Mouse (Mus musculus) 416B (cell line): ENCODE results near the gene Rnf186.
"Not testable (repeated sequence)": the region's sequence is repeated elsewhere in the genome, so short reads cannot be mapped to it uniquely, and the experiment has no call there.

Source experiments
- DNase-seq: peaks from one replicate; pipeline ENCODE4 v3.0.0; 2011; ENCODE audit warnings: low read depth

Gene Rnf186

GRCm38 (mm10) chr4:138972139-138972826 lies 5.4 kb downstream of the Rnf186 start:
- peak; percentile 79 for DNase-seq

GRCm38 (mm10) chr4:138972827-138973718 lies 6.2 kb downstream of the Rnf186 start, which contains the start of gene Tmco4:
Gene Tmco4, plus strand, starts transcription at chr4:138972888.
- DNase-seq, result peak; percentile 85

GRCm38 (mm10) chr4:138973719-138974115 lies 6.8 kb downstream of the Rnf186 start:
- DNase-seq, result no peak

- DNase-seq, result not testable (repeated sequence)
These were observed 7.6 kb downstream of the Rnf186 start for GRCm38 (mm10) chr4:138974540-138974939.

GRCm38 (mm10) chr4:138975194-138975593 lies 8.3 kb downstream of the Rnf186 start:
- DNase-seq, result no peak

- no peak for DNase-seq
These were observed 9.1 kb downstream of the Rnf186 start for GRCm38 (mm10) chr4:138976046-138976445.

- no peak for DNase-seq
These were observed 13.1 kb downstream of the Rnf186 start for GRCm38 (mm10) chr4:138980021-138980420.

- no peak for DNase-seq
These were observed 14.0 kb downstream of the Rnf186 start for GRCm38 (mm10) chr4:138980771-138981420.

GRCm38 (mm10) chr4:138983422-138983821 lies 16.5 kb downstream of the Rnf186 start:
- DNase-seq, result no peak

GRCm38 (mm10) chr4:138984744-138985143 lies 17.8 kb downstream of the Rnf186 start:
- DNase-seq, result no peak

GRCm38 (mm10) chr4:138986280-138986679 lies 19.4 kb downstream of the Rnf186 start:
- no peak for DNase-seq

- no peak for DNase-seq
These were observed 27.5 kb downstream of the Rnf186 start for GRCm38 (mm10) chr4:138994389-138994788.

- no peak for DNase-seq
These were observed 29.5 kb downstream of the Rnf186 start for GRCm38 (mm10) chr4:138996410-138996809.

- peak; percentile 31 for DNase-seq
These were observed 30.2 kb downstream of the Rnf186 start for GRCm38 (mm10) chr4:138997121-138997520.

GRCm38 (mm10) chr4:138998611-138999010 lies 31.7 kb downstream of the Rnf186 start:
- no peak for DNase-seq

- DNase-seq, result peak; percentile 28
These were observed 34.1 kb downstream of the Rnf186 start for GRCm38 (mm10) chr4:139001026-139001425.

- peak; percentile 8 for DNase-seq
These were observed 34.5 kb downstream of the Rnf186 start for GRCm38 (mm10) chr4:139001433-139001832.

- no peak for DNase-seq
These were observed 37.2 kb downstream of the Rnf186 start for GRCm38 (mm10) chr4:139004067-139004466.

GRCm38 (mm10) chr4:139005214-139005613 lies 38.3 kb downstream of the Rnf186 start:
- no peak for DNase-seq

GRCm38 (mm10) chr4:139007353-139007752 lies 40.4 kb downstream of the Rnf186 start:
- no peak for DNase-seq

- no peak for DNase-seq
These were observed 41.1 kb downstream of the Rnf186 start for GRCm38 (mm10) chr4:139007981-139008536.

- no peak for DNase-seq
These were observed 44.3 kb downstream of the Rnf186 start for GRCm38 (mm10) chr4:139011201-139011702.
